Comparison of ENCODE assay signal across 7 mouse cellular contexts in genomic region chr8:33991917-33992875, GRCm38 (mm10).
A peak's percentile ranks its signal among the peaks of the same experiment; 100 is the strongest.
DNase-seq lines count a peak whose midpoint lies in the region; ATAC-seq and TF ChIP-seq lines count a peak whose summit lies in the region.

No protein-coding gene starts in this region.

- WGBS in heart, embryonic 15.5 days, result 45% methylated on average over 12 of the region's 12 CpGs
- WGBS in liver, embryonic 11.5 days, result 42% methylated on average over 12 of the region's 12 CpGs

- no peak for TF ChIP-seq POLR2A in testis, adult 2 months (IDR thresholded peaks at IDR 0.05; ENCODE audit: control insufficient read depth, low read depth, low read length)

- H3K27ac ChIP-seq in testis, adult 2 months (ENCODE audit: control insufficient read depth, insufficient read depth, low read depth, low read length), result peak overlapping the region; percentile 67
- H3K27ac ChIP-seq in heart, embryonic 15.5 days, result peak overlapping the region; percentile 93
- 0 out of 2 replicates have a peak overlapping the region, but pooled peaks have one; percentile 48 for H3K27ac ChIP-seq in liver, embryonic 11.5 days (ENCODE audit: low read depth, low read length)

- no peaks in the 10 kb centered on the region for H3K9me3 ChIP-seq in heart, embryonic 15.5 days (replicated peaks)
- H3K9me3 ChIP-seq in liver, embryonic 11.5 days (ENCODE audit: control insufficient read depth, low read length), result no peaks in the 10 kb centered on the region

- peak overlapping the region; percentile 16 for H3K4me2 ChIP-seq in heart, embryonic 15.5 days
- H3K4me2 ChIP-seq in liver, embryonic 11.5 days, result peak overlapping the region; percentile 28

- ATAC-seq in heart, embryonic 15.5 days (replicated peaks; ENCODE audit: insufficient number of reproducible peaks, insufficient read depth, low FRiP score, low read depth), result peak; percentile 15; the same call in 1 of the 2 replicates
- ATAC-seq in liver, embryonic 11.5 days (replicated peaks; ENCODE audit: low FRiP score), result no peak; the same call in 1 of the 2 replicates

- H3K27me3 ChIP-seq in testis, adult 2 months (ENCODE audit: control insufficient read depth, insufficient read depth, low read length), result no peaks in the 10 kb centered on the region
- H3K27me3 ChIP-seq in heart, embryonic 15.5 days, result no peaks in the 10 kb centered on the region
- no peaks in the 10 kb centered on the region for H3K27me3 ChIP-seq in liver, embryonic 11.5 days (replicated peaks; ENCODE audit: control insufficient read depth, insufficient read depth, low read length)

- H3K36me3 ChIP-seq in testis, adult 2 months (ENCODE audit: control insufficient read depth, insufficient read depth, low read length), result no peaks in the 10 kb centered on the region
- H3K36me3 ChIP-seq in heart, embryonic 15.5 days, result no peaks in the 10 kb centered on the region
- no peaks in the 10 kb centered on the region for H3K36me3 ChIP-seq in liver, embryonic 11.5 days (ENCODE audit: control insufficient read depth, insufficient read depth, low read length)

- no peak overlapping the region for H3K9ac ChIP-seq in heart, embryonic 15.5 days
- no peak overlapping the region for H3K9ac ChIP-seq in liver, embryonic 11.5 days (ENCODE audit: low read depth, low read length)

- peak overlapping the region; percentile 37 for H3K4me3 ChIP-seq in testis, adult 2 months (ENCODE audit: control insufficient read depth, low read depth, low read length)
- no peak overlapping the region for H3K4me3 ChIP-seq in heart, embryonic 15.5 days
- H3K4me3 ChIP-seq in liver, embryonic 11.5 days (ENCODE audit: low read depth, low read length), result no peak overlapping the region

- no peak for DNase-seq in testis, postnatal 10 days (ENCODE audit: low spot score)
- DNase-seq in liver, embryonic 11.5 days (ENCODE audit: low spot score), result no peak
- no peak for DNase-seq in spleen, adult 12 weeks (ENCODE audit: low spot score)
- DNase-seq in thymus, postnatal 14 days, result no peak
- no peak for DNase-seq in gastrocnemius, postnatal 4 days (ENCODE audit: low spot score in 2 of 2)

- H3K4me1 ChIP-seq in testis, adult 2 months (ENCODE audit: control insufficient read depth, insufficient read depth, low read length), result peaks cover 27% of the 10 kb centered on the region
- H3K4me1 ChIP-seq in heart, embryonic 15.5 days (replicated peaks), result peaks cover 52% of the 10 kb centered on the region
- H3K4me1 ChIP-seq in liver, embryonic 11.5 days (replicated peaks; ENCODE audit: control insufficient read depth, insufficient read depth, low read length), result peaks cover 16% of the 10 kb centered on the region

- TF ChIP-seq CTCF in testis, adult 2 months (IDR thresholded peaks at IDR 0.05; ENCODE audit: control insufficient read depth, insufficient read depth, insufficient replicate concordance, low read depth, low read length), result no peak
